Mouse (Mus musculus): Measurements from ENCODE around the gene Apobec4. TPM values are rescaled to one million over a fixed set of nuclear protein-coding genes. Genes with fewer than 3 reads are reported as not detected.

Gene Apobec4
- polyA plus RNA-seq, 1 experiment = not detected

- no peak overlapping the region for H3K4me3 ChIP-seq (ENCODE audit: insufficient read depth, low read length)
- H3K27ac ChIP-seq (ENCODE audit: insufficient read depth, low read length) = no peak overlapping the region
- no peaks in the 10 kb centered on the region for H3K4me1 ChIP-seq (ENCODE audit: control insufficient read depth, insufficient read depth, low read length)
- TF ChIP-seq CTCF (IDR thresholded peaks at IDR 0.05; ENCODE audit: borderline replicate concordance, insufficient read depth, low read length) (no peak), POLR2A (IDR thresholded peaks at IDR 0.05; ENCODE audit: low read depth, low read length) (no peak)
Measured at GRCm38 (mm10) chr1:152720969-152721368, 29.4 kb upstream of the Apobec4 start.

- no peaks in the 10 kb centered on the region for H3K4me1 ChIP-seq (ENCODE audit: control insufficient read depth, insufficient read depth, low read length)
- H3K4me3 ChIP-seq (ENCODE audit: insufficient read depth, low read length) = no peak overlapping the region
- TF ChIP-seq POLR2A (IDR thresholded peaks at IDR 0.05; ENCODE audit: low read depth, low read length) = no peak
- no peak for TF ChIP-seq CTCF (IDR thresholded peaks at IDR 0.05; ENCODE audit: borderline replicate concordance, insufficient read depth, low read length)
- H3K27ac ChIP-seq (ENCODE audit: insufficient read depth, low read length) = no peak overlapping the region
Measured at GRCm38 (mm10) chr1:152721535-152722198, 28.7 kb upstream of the Apobec4 start.

GRCm38 (mm10) chr1:152724286-152724685, 26.1 kb upstream of the Apobec4 start:
- Histone ChIP-seq H3K4me3 (ENCODE audit: insufficient read depth, low read length) (no peak overlapping the region), H3K27ac (ENCODE audit: insufficient read depth, low read length) (no peak overlapping the region), H3K4me1 (ENCODE audit: control insufficient read depth, insufficient read depth, low read length) (no peaks in the 10 kb centered on the region)
- no peak for TF ChIP-seq POLR2A (IDR thresholded peaks at IDR 0.05; ENCODE audit: low read depth, low read length)
- TF ChIP-seq CTCF (IDR thresholded peaks at IDR 0.05; ENCODE audit: borderline replicate concordance, insufficient read depth, low read length) = no peak

GRCm38 (mm10) chr1:152726095-152726494, 24.3 kb upstream of the Apobec4 start:
- Histone ChIP-seq H3K4me1 (ENCODE audit: control insufficient read depth, insufficient read depth, low read length) (no peaks in the 10 kb centered on the region), H3K4me3 (ENCODE audit: insufficient read depth, low read length) (no peak overlapping the region), H3K27ac (ENCODE audit: insufficient read depth, low read length) (no peak overlapping the region)
- no peak for TF ChIP-seq CTCF (IDR thresholded peaks at IDR 0.05; ENCODE audit: borderline replicate concordance, insufficient read depth, low read length)
- TF ChIP-seq POLR2A (IDR thresholded peaks at IDR 0.05; ENCODE audit: low read depth, low read length) = no peak

- TF ChIP-seq POLR2A (IDR thresholded peaks at IDR 0.05; ENCODE audit: low read depth, low read length) (no peak), CTCF (IDR thresholded peaks at IDR 0.05; ENCODE audit: borderline replicate concordance, insufficient read depth, low read length) (no peak)
- H3K4me1 ChIP-seq (ENCODE audit: control insufficient read depth, insufficient read depth, low read length) = no peaks in the 10 kb centered on the region
- no peak overlapping the region for H3K4me3 ChIP-seq (ENCODE audit: insufficient read depth, low read length)
- H3K27ac ChIP-seq (ENCODE audit: insufficient read depth, low read length) = no peak overlapping the region
Measured at GRCm38 (mm10) chr1:152727604-152728236, 22.6 kb upstream of the Apobec4 start.

GRCm38 (mm10) chr1:152738793-152739192, 11.6 kb upstream of the Apobec4 start:
- Histone ChIP-seq H3K4me1 (ENCODE audit: control insufficient read depth, insufficient read depth, low read length) (no peaks in the 10 kb centered on the region), H3K4me3 (ENCODE audit: insufficient read depth, low read length) (no peak overlapping the region), H3K27ac (ENCODE audit: insufficient read depth, low read length) (no peak overlapping the region)
- TF ChIP-seq CTCF (IDR thresholded peaks at IDR 0.05; ENCODE audit: borderline replicate concordance, insufficient read depth, low read length) (no peak), POLR2A (IDR thresholded peaks at IDR 0.05; ENCODE audit: low read depth, low read length) (no peak)

GRCm38 (mm10) chr1:152739374-152739773, 11.0 kb upstream of the Apobec4 start:
- Histone ChIP-seq H3K4me1 (ENCODE audit: control insufficient read depth, insufficient read depth, low read length) (no peaks in the 10 kb centered on the region), H3K27ac (ENCODE audit: insufficient read depth, low read length) (no peak overlapping the region), H3K4me3 (ENCODE audit: insufficient read depth, low read length) (no peak overlapping the region)
- TF ChIP-seq CTCF (IDR thresholded peaks at IDR 0.05; ENCODE audit: borderline replicate concordance, insufficient read depth, low read length) (no peak), POLR2A (IDR thresholded peaks at IDR 0.05; ENCODE audit: low read depth, low read length) (no peak)

GRCm38 (mm10) chr1:152743095-152743826, 7.1 kb upstream of the Apobec4 start:
- Histone ChIP-seq H3K27ac (ENCODE audit: insufficient read depth, low read length) (no peak overlapping the region), H3K4me1 (ENCODE audit: control insufficient read depth, insufficient read depth, low read length) (no peaks in the 10 kb centered on the region), H3K4me3 (ENCODE audit: insufficient read depth, low read length) (no peak overlapping the region)
- TF ChIP-seq CTCF (IDR thresholded peaks at IDR 0.05; ENCODE audit: borderline replicate concordance, insufficient read depth, low read length) (no peak), POLR2A (IDR thresholded peaks at IDR 0.05; ENCODE audit: low read depth, low read length) (no peak)

GRCm38 (mm10) chr1:152746426-152746825, 3.9 kb upstream of the Apobec4 start:
- no peaks in the 10 kb centered on the region for H3K4me1 ChIP-seq (ENCODE audit: control insufficient read depth, insufficient read depth, low read length)
- H3K4me3 ChIP-seq (ENCODE audit: insufficient read depth, low read length) = no peak overlapping the region
- H3K27ac ChIP-seq (ENCODE audit: insufficient read depth, low read length) = no peak overlapping the region
- no peak for TF ChIP-seq POLR2A (IDR thresholded peaks at IDR 0.05; ENCODE audit: low read depth, low read length)
- 0 out of 2 replicates have a peak, but pooled peaks have one; percentile 27 for TF ChIP-seq CTCF (IDR thresholded peaks at IDR 0.05; ENCODE audit: borderline replicate concordance, insufficient read depth, low read length)

GRCm38 (mm10) chr1:152749276-152749675, 1.1 kb upstream of the Apobec4 start:
- H3K4me3 ChIP-seq (ENCODE audit: insufficient read depth, low read length) = no peak overlapping the region
- H3K4me1 ChIP-seq (ENCODE audit: control insufficient read depth, insufficient read depth, low read length) = no peaks in the 10 kb centered on the region
- TF ChIP-seq CTCF (IDR thresholded peaks at IDR 0.05; ENCODE audit: borderline replicate concordance, insufficient read depth, low read length) (no peak), POLR2A (IDR thresholded peaks at IDR 0.05; ENCODE audit: low read depth, low read length) (no peak)
- H3K27ac ChIP-seq (ENCODE audit: insufficient read depth, low read length) = no peak overlapping the region
